Mouse (Mus musculus): ENCODE data around the gene Psors1c2.
A peak's percentile ranks its signal among the peaks of the same experiment; 100 is the strongest.

Psors1c2 gene

GRCm38 (mm10) chr17:35557351-35557750, 24.4 kb downstream of the Psors1c2 start:
- no peak for DNase-seq (ENCODE audit: low read depth)

GRCm38 (mm10) chr17:35558216-35558615, 25.2 kb downstream of the Psors1c2 start:
- DNase-seq (ENCODE audit: low read depth): no peak

GRCm38 (mm10) chr17:35567150-35567549, 34.1 kb downstream of the Psors1c2 start, which contains the start of gene 2300002M23Rik:
2300002M23Rik (plus strand) TSS chr17:35567450.
- DNase-seq (ENCODE audit: low read depth): no peak

- no peak for DNase-seq (ENCODE audit: low read depth)
Measured at GRCm38 (mm10) chr17:35567767-35568166, 34.8 kb downstream of the Psors1c2 start.

- no peak for DNase-seq (ENCODE audit: low read depth)
Measured at GRCm38 (mm10) chr17:35569091-35569944, 36.3 kb downstream of the Psors1c2 start.

- DNase-seq (ENCODE audit: low read depth): no peak
Measured at GRCm38 (mm10) chr17:35570836-35571235, 37.8 kb downstream of the Psors1c2 start.

GRCm38 (mm10) chr17:35571477-35571876, 38.5 kb downstream of the Psors1c2 start:
- DNase-seq (ENCODE audit: low read depth): no peak

- DNase-seq (ENCODE audit: low read depth): peak; percentile 89
Measured at GRCm38 (mm10) chr17:35578211-35578610, 45.2 kb downstream of the Psors1c2 start.

- no peak for DNase-seq (ENCODE audit: low read depth)
Measured at GRCm38 (mm10) chr17:35582900-35583299, 49.9 kb downstream of the Psors1c2 start.
